Mouse (Mus musculus) Muller cell, postnatal 12 days (primary cell): ENCODE results near the gene Ric8b.

ENCODE experiments used
- DNase-seq: peaks from one replicate; pipeline ENCODE4 v3.0.0-alpha.2; 2015; ENCODE audit errors: inconsistent ontology term

The Ric8b gene

GRCm38 (mm10) chr10:84916810-84917730 is at the start of gene Ric8b:
TSS of gene Ric8b (plus strand) at chr10:84917616.
- peak; percentile 98 for DNase-seq

GRCm38 (mm10) chr10:84871285-84871684 is 46.1 kb upstream of the Ric8b start:
- peak; percentile 93 for DNase-seq

DNA sequence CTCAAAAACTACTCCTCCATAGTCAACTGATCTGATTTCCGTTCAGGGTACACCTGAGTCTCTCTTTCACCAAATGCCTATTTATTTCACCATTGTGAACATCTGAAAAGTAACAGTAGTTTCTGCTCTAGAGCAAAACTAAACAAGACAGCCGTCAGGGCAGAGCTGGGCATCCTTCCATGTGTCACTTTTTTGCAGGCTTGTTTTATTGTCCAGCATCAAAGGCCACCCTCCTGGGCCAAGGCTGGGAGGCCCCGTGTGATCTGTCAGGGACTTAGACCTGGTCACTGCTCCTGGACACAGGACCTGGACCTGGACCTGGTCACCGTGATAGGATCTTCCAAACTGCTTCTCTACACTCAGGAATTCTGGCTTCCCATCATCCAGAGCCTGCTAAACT is 45.5 kb upstream of the Ric8b start:
- DNase-seq: no peak

- DNase-seq: no peak
Measured at GRCm38 (mm10) chr10:84879823-84880571, 37.4 kb upstream of the Ric8b start.

DNA sequence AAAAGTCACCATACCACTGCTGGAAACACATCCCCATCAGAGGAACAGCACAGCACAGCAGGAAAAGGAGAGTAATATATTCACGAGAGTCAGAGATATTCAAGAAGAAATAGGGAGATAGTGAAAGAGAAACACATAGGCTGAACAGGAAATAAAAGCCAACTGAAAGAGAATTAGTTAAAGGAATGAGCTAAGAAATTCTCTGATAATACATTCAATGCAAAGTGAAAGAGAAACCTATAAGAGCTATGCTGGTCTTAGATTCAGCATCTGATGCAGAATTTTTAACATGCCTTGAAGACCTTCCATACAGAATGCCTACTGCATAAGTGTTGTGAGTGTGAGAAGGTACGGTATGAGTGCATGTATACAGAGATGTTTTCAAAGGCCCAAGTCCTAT is 34.9 kb upstream of the Ric8b start:
- DNase-seq: no peak

DNA sequence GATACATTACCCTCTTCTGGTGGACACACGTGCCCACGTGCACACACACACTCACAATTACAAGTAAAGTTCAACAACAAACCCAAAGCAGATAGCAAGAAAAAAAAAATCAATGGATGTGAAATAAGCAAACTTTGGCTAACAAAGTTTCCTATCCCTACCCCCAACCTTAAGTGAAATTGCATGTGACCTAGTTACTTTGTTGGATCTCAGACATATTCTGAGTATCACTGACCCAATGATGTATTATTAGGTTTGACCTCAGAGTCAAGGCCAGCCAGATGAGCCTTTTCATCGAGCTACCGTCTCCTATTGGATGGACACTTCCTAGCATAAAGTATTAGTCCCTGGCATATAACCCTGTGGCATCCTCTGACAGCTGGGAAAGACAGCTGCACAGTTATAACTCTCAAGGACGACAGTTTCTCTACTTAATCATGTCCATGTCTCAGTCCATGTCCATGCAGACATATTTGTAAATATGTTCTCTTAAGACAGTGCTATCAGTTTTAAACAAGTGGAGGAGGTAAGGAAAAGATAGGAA is 32.0 kb upstream of the Ric8b start:
- no peak for DNase-seq

DNA sequence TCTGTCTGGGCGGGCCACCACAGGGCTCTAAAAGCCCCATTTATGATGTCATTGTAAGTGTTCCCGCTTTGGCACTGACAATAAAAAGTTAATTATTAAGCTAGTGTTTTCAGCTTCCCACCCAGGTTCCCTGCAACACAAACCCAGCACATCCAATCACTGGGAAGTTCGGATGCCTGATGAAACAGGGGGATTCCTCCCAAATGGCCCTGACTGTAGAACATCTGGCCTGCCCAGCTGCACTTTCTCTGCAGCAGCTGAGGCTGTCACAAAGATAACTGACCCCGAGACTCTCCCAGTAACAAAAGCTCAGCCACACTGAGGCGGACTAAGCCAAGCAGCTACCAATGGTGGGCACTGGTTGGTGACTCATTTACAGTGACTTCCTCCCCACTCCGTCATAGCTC is 31.2 kb upstream of the Ric8b start:
- DNase-seq: no peak

GRCm38 (mm10) chr10:84886785-84887184 is 30.6 kb upstream of the Ric8b start:
- DNase-seq: no peak

DNA sequence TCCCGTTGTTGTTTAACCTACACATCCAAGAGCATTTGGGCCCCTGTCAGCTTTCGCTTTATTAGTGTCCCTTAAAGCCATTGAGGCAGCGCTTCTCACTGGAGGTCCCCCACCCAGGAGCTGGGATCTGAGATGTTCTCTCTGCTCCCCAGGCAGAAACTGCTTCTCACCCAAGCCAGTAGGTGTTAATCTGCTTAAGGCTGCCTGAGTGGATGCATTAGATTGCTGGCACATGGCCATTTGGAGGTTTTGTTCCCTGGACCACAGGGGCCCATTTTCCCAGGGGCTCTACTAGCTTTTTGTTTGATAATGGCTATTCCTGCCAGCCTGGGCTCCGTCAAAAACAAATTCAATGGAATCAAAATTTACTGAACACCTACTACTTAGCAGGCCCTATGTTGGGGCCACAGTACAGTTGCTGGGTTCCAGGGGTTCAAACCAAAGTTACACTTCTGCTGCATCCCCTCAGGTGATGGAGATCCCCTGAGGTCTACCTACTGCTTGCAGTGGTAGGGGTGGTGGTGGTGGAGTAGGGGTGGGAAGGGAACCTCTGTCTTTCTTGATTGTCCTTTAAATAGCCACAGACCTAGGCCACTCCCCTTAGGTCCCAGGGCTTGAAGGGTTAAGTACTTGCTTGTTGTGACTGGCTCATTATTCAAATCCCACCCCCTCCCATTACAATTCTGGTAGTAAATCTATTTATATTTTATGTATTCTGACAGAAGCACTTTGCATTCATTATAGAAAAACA is 28.1 kb upstream of the Ric8b start:
- DNase-seq: no peak

DNA sequence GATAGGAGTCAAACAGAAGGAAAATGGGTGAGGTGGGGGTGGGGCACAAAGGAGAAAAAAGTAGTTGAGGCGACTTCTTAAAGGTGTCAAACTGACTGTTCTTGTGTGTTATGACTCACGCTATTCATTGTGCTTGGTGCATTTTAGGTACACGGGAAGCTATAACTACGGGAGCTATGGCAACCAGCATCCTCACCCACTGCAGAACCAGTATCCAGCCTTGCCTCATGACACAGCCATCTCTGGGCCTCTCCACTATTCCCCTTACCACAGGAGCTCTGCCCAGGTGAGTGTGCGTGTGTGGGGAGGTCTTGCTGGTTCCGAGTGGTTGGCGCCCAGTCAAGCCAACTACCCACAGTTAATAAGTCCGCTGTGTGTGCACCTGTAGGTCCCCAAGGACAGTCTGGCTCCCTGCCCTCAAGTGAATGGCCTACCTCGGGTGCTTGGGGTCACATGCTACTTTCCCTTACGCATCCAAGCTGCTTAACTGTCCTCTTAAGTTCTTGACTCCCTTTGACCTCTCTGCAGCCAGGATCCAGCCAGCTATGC is 21.5 kb upstream of the Ric8b start:
- DNase-seq: no peak

GRCm38 (mm10) chr10:84896941-84897930 is 20.2 kb upstream of the Ric8b start:
- DNase-seq: no peak

GRCm38 (mm10) chr10:84898144-84898979 is 19.1 kb upstream of the Ric8b start:
- DNase-seq: no peak

DNA sequence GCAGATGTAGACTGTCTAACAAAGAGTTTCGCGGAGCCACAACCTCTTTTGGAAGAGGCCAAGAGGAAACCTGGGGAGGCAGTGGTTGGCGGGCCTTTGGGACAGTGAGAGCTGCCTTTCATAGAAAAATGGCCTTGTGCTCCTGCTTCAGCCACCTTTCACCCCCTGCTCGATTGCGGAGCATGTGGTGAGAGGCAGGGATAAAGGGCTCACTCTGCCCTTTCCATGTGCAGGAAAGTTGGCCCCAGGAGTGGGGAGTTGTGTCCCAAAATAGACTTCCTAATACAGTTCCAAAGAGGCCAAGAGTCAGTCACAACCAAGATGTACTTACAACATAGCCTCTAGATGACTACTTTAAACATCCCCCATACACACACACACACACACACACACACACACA is 15.7 kb upstream of the Ric8b start:
- no peak for DNase-seq

DNA sequence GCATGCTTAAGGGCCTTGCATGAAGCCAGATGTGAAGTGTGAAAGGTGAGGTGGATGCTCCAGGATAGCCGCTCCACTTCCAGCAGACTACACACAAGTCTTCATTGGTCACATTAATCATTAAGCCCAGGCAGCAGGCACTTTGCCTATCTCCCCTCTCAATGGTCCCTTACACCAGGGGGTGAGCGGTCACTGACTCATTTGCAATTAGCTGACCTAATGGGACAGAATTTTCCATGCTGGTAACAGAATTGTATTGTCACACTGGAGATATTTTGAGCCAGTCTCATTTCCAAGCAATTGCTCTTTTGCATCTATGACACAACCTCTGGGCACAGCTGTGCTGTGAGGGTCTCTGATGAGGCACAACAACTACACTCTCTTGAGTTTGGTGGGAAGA is 15.2 kb upstream of the Ric8b start:
- peak; percentile 61 for DNase-seq

DNA sequence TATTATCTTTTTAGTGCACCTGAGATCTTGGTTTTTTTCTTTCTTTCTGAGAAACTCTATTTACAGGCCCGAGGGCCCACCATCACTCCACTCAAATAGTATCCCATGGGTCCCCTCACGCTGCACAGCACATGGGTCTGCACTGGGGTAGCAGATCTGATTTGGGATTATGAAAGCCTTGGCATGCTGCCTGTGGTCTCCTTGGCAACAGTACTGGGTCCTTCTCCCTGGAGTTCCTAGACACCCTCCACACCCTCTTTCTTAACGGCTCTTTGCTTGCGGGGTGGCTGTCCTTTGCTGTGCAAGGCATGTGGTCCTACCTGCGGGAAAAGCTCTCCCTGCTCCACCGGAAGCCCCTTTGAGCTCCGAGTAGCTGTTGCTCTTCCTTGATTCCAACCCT is 14.1 kb upstream of the Ric8b start:
- no peak for DNase-seq

GRCm38 (mm10) chr10:84903742-84904141 is 13.7 kb upstream of the Ric8b start:
- DNase-seq: no peak

DNA sequence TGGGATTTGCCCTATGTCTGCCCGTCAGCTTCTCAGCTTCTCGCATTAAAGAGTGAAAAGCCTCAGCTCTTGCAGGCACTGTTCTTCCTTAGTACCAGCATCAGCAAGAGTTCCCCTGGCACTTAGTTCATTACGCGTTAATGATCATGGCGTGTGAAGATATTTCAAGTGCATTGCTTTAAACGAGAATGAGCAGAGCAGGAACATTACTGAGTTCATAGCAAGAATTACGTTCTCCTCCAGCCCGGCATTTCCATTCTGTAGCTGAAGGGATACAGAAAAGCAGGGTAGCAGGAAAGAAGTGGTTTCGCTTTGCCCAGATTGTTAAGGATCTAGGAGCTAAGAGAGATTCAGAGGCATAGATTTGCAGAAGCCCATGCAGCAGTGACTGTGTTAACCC is 10.5 kb upstream of the Ric8b start:
- no peak for DNase-seq

GRCm38 (mm10) chr10:84908006-84908405 is 9.4 kb upstream of the Ric8b start:
- no peak for DNase-seq

GRCm38 (mm10) chr10:84908471-84908870 is 8.9 kb upstream of the Ric8b start:
- DNase-seq: no peak
